Mouse (Mus musculus) heart, postnatal 0 days (tissue): ENCODE measurements around the gene Dyrk1b.

Experiments
- CTCF ChIP-seq: IDR thresholded peaks from 2 replicates; pipeline ENCODE4 v1.5.1; 2016; ENCODE audit warnings: antibody characterized with exemption, control low read depth, low read depth
- EP300 ChIP-seq: IDR thresholded peaks from 2 replicates; pipeline ENCODE4 v1.6.1; 2016; ENCODE audit warnings: antibody characterized with exemption, low read depth

- no peak for TF ChIP-seq EP300
- no peak for TF ChIP-seq CTCF
Measured at GRCm38 (mm10) chr7:28186631-28187030, 7.4 kb downstream of the Dyrk1b start.
